Mouse (Mus musculus) embryonic facial prominence, embryonic 14.5 days (tissue): ENCODE results near the gene Sugp2. TPM values are rescaled to one million over a fixed set of nuclear protein-coding genes. Genes with fewer than 3 reads are reported as not detected.

Source experiments
- ATAC-seq: fragments of 200-750 bp; cut with Nextera tagmentation; 2 replicates; pipeline ENCODE4 v1.8.0; 2017; ENCODE audit warnings: low read depth, moderate number of reproducible peaks, moderate TSS enrichment
- DNase-seq: peaks from one replicate; pipeline ENCODE4 v3.0.0-alpha.2; 2015; ENCODE audit warnings: low spot score
- H3K27ac ChIP-seq: fragments of 300-500 bp; sonication (generic); replicated peaks from 2 replicates; pipeline ENCODE4 v1.5.1; 2014; ENCODE audit warnings: low read depth, mild to moderate bottlenecking, low read length, moderate library complexity
- H3K27me3 ChIP-seq: fragments of 300-500 bp; sonication (generic); replicated peaks from 2 replicates; pipeline ENCODE4 v1.6.1; 2014; ENCODE audit warnings: low read length; ENCODE audit not compliant: control insufficient read depth, insufficient read depth
- H3K36me3 ChIP-seq: fragments of 300-500 bp; sonication (generic); 2 replicates; pipeline ENCODE4 v1.6.1; 2014; ENCODE audit warnings: low read length, mixed read lengths; ENCODE audit not compliant: control insufficient read depth, insufficient read depth
- H3K4me1 ChIP-seq: fragments of 300-500 bp; sonication (generic); 2 replicates; pipeline ENCODE4 v1.6.1; 2014; ENCODE audit warnings: antibody characterized with exemption, low read length; ENCODE audit not compliant: control insufficient read depth, insufficient read depth
- H3K4me2 ChIP-seq: fragments of 300-500 bp; sonication (generic); 2 replicates; pipeline ENCODE4 v1.6.1; 2014; ENCODE audit warnings: low read depth, mild to moderate bottlenecking, low read length, moderate library complexity, mixed read lengths
- H3K4me3 ChIP-seq: fragments of 300-500 bp; sonication (generic); 2 replicates; pipeline ENCODE4 v1.5.1; 2014; ENCODE audit warnings: low read depth, mild to moderate bottlenecking, low read length
- H3K9ac ChIP-seq: fragments of 300-500 bp; sonication (generic); 2 replicates; pipeline ENCODE4 v1.6.1; 2014; ENCODE audit warnings: low read depth, mild to moderate bottlenecking, low read length, moderate library complexity, mixed read lengths
- H3K9me3 ChIP-seq: fragments of 300-500 bp; sonication (generic); 2 replicates; pipeline ENCODE4 v1.6.1; 2016; ENCODE audit warnings: low read length; ENCODE audit not compliant: control insufficient read depth
- WGBS: fragments of 180-500 bp; shearing (Covaris S2); extraction: QIAGEN DNeasy Blood & Tissue Kit; methylation state at CpG from one replicate; pipeline ENCODE4 v1.1.7; 2014; 5-methylcytosine and 5-hydroxymethylcytosine counted together
- polyA plus RNA-seq: library from polyadenylated mRNA; unstranded; fragments of >200 nt; fragmentation: Nextera tagmentation; extraction: Ambion mirVana; gene quantifications from 2 replicates; pipeline ENCODE4 v1.2.1, GENCODE M21; 2014

Sugp2 gene
- polyA plus RNA-seq, 1 experiment from 2014 or later = 27.1 TPM

GRCm38 (mm10) chr8:70204757-70205156, 29.3 kb upstream of the Sugp2 start:
- DNase-seq (no peak), ATAC-seq (no peak)
- no peak overlapping the region for H3K4me2 ChIP-seq
- no peaks in the 10 kb centered on the region for H3K9me3 ChIP-seq
- H3K4me1 ChIP-seq = no peaks in the 10 kb centered on the region
- no peak overlapping the region for H3K4me3 ChIP-seq
- H3K9ac ChIP-seq = no peak overlapping the region
- H3K27me3 ChIP-seq = no peaks in the 10 kb centered on the region
- no peak overlapping the region for H3K27ac ChIP-seq
- no peaks in the 10 kb centered on the region for H3K36me3 ChIP-seq
- WGBS = 60% methylated on average over 1 of the region's 1 CpGs

DNA sequence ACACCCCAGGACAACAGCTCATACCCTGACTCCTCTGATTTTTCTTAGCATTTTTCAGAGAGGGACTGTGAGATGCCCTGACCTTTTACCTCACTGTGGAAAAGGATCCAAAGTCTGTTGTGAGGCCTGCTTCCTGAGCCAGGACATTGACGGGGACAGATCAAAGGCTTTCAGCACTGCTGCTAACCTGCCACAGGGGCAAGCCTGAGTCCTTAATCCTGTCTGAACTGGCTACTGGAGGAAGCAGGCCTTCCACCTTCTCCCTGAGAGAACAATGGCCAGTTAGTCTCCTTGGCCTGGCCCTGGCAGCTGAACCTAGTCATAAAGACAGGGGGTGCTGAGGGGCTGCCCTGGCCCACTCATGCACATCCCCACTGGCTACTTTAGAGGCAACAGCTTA, 25.9 kb upstream of the Sugp2 start:
- no peak for ATAC-seq
- no peak overlapping the region for H3K9ac ChIP-seq
- 40% methylated on average over 1 of the region's 1 CpGs for WGBS

DNA sequence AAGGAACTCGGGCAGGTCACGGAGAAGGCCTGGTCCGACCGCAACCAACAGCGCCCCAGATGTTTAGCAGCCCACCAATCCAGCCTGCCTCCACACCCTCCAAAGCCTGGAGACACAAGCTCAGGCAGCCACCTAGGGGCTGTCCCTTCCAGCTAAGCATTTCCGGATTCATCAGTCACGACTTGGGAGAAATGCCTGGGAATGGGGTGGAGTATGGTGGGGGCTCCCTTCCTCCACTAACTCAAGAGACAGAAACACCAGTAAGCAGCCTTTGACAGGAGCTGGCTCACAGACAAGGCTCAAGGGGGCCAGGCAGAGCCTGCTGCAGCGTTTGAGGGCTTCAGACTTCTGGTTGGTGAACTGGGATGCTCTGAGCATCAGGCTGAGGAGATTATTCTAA, 23.5 kb upstream of the Sugp2 start:
- peak overlapping the region; percentile 4; the same call in 1 of the 2 replicates for H3K4me3 ChIP-seq
- WGBS = 6% methylated on average over 8 of the region's 8 CpGs
- H3K36me3 ChIP-seq = no peaks in the 10 kb centered on the region
- H3K9ac ChIP-seq = peak overlapping the region; percentile 45
- H3K27ac ChIP-seq = peak overlapping the region; percentile 36
- H3K27me3 ChIP-seq = peaks cover 6% of the 10 kb centered on the region; the same call in 1 of the 2 replicates
- ATAC-seq (no peak), DNase-seq (peak; percentile 64)
- H3K9me3 ChIP-seq = no peaks in the 10 kb centered on the region
- H3K4me1 ChIP-seq = peaks cover 13% of the 10 kb centered on the region; the same call in 1 of the 2 replicates
- H3K4me2 ChIP-seq = peak overlapping the region; percentile 95

More for the DNA sequence above, 25.9 kb upstream of the Sugp2 start:
- Histone ChIP-seq H3K27me3 (peaks cover 6% of the 10 kb centered on the region; the same call in 1 of the 2 replicates), H3K4me2 (no peak overlapping the region), H3K27ac (no peak overlapping the region), H3K36me3 (no peaks in the 10 kb centered on the region), H3K4me3 (no peak overlapping the region), H3K4me1 (peaks cover 13% of the 10 kb centered on the region; the same call in 1 of the 2 replicates), H3K9me3 (no peaks in the 10 kb centered on the region)
- DNase-seq = no peak

- DNase-seq = no peak
- no peak for ATAC-seq
- Histone ChIP-seq H3K9me3 (no peaks in the 10 kb centered on the region), H3K27ac (no peak overlapping the region), H3K9ac (peak overlapping the region; percentile 73), H3K4me3 (peak overlapping the region; percentile 78), H3K4me2 (peak overlapping the region; percentile 95), H3K27me3 (peaks cover 6% of the 10 kb centered on the region; the same call in 1 of the 2 replicates), H3K36me3 (no peaks in the 10 kb centered on the region), H3K4me1 (peaks cover 13% of the 10 kb centered on the region; the same call in 1 of the 2 replicates)
- WGBS = 56% methylated on average over 1 of the region's 1 CpGs
Measured at GRCm38 (mm10) chr8:70211275-70211674, 22.8 kb upstream of the Sugp2 start.

- Histone ChIP-seq H3K4me2 (peak overlapping the region; percentile 95), H3K9ac (peak overlapping the region; percentile 73), H3K27me3 (peaks cover 6% of the 10 kb centered on the region; the same call in 1 of the 2 replicates), H3K4me3 (peak overlapping the region; percentile 78), H3K27ac (no peak overlapping the region), H3K9me3 (no peaks in the 10 kb centered on the region), H3K4me1 (peaks cover 13% of the 10 kb centered on the region; the same call in 1 of the 2 replicates), H3K36me3 (no peaks in the 10 kb centered on the region)
- WGBS = 3% methylated on average over 26 of the region's 31 CpGs
- ATAC-seq = no peak
- no peak for DNase-seq
Measured at GRCm38 (mm10) chr8:70211726-70212111, 22.3 kb upstream of the Sugp2 start.

DNA sequence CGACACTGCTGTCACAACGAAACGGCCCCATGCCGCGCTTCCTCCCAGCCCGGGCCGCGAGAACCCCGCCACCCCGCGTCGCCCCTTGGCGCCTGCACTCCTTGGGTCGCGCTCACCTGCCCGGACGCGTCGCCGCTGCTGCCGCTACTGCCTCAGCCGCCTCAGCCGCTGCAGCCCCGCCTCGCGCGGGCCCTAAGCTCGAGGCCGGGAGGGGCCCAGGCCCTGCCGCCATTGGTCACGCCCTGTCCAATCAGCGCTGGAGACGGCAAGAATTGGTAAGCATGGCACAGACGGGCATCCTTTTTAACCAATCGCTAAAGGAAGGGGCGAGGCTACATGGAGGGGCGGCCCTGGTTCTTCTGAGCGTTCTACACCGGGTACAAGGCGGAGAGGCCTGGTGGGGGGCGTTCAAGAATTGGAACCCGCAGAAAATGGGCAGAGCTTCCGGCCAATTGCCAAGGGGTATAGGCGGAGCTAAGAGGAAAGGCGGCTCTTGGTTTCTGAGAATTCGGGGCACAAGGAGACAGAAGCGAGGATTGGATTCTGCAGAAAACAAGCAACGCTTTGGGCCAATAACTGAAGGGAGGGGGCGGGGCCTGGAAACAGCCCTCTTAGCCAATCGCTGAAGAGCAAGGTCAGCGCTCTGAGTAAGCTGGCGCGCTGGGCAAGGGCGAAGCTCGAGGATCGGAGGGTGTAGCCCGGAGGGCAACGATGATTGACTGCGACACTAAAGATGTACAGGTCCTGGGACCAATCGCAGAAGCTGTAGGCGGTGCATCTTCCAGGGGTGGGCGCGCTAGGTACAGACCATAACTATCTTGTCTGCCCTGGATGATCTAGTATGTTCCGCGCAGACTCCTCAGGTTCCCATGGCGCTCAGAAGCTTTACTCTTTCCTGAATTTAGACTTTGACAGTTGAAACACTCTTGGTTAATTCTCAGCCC, 21.6 kb upstream of the Sugp2 start, which contains the start of gene Slc25a42:
Gene Slc25a42 (minus strand): TSS at position 194 of the 944 bp plus-strand sequence.
- DNase-seq (peak; percentile 100), ATAC-seq (peak; percentile 98)
- no peaks in the 10 kb centered on the region for H3K36me3 ChIP-seq
- peak within 1 kb of the TSS; percentile 78 for H3K4me3 ChIP-seq
- peaks cover 13% of the 10 kb centered on the region; the same call in 1 of the 2 replicates for H3K4me1 ChIP-seq
- no peak within 1 kb of the TSS; the same call in 1 of the 2 replicates for H3K27ac ChIP-seq
- peak within 1 kb of the TSS; percentile 73 for H3K9ac ChIP-seq
- H3K4me2 ChIP-seq = peak within 1 kb of the TSS; percentile 95
- H3K27me3 ChIP-seq = peaks cover 6% of the 10 kb centered on the region; the same call in 1 of the 2 replicates
- H3K9me3 ChIP-seq = no peaks in the 10 kb centered on the region
- WGBS = under 1% methylated on average over 35 of the region's 66 CpGs

DNA sequence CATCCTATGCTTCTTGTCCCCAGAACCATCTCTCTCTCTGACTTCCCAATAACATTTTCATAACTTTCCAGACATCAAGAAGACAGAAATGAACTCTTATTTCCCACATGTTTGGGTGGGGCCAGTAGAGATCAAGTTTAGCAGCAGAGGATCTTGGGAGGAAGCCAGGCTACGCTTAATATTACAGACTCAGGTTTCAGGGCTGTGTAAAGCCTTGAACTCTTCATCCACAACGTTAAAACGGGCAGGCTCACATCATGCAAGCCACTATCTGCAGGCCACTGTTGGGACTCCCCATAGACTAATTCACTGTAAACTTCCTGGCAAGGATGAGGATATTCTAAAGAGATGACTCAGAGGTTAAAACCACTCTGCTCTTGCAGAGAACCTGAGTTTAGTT, 19.6 kb upstream of the Sugp2 start:
- DNase-seq (no peak), ATAC-seq (no peak)
- Histone ChIP-seq H3K9me3 (no peaks in the 10 kb centered on the region), H3K4me3 (no peak overlapping the region), H3K4me2 (no peak overlapping the region), H3K4me1 (peaks cover 13% of the 10 kb centered on the region; the same call in 1 of the 2 replicates), H3K27me3 (peaks cover 6% of the 10 kb centered on the region; the same call in 1 of the 2 replicates), H3K36me3 (no peaks in the 10 kb centered on the region), H3K9ac (no peak overlapping the region), H3K27ac (no peak overlapping the region)
- 54% methylated on average over 3 of the region's 3 CpGs for WGBS

- Histone ChIP-seq H3K4me3 (no peak overlapping the region), H3K9ac (no peak overlapping the region), H3K36me3 (no peaks in the 10 kb centered on the region), H3K9me3 (no peaks in the 10 kb centered on the region), H3K4me2 (no peak overlapping the region), H3K4me1 (peaks cover 13% of the 10 kb centered on the region; the same call in 1 of the 2 replicates), H3K27ac (no peak overlapping the region), H3K27me3 (peaks cover 6% of the 10 kb centered on the region; the same call in 1 of the 2 replicates)
- ATAC-seq = no peak
- 73% methylated on average over 5 of the region's 5 CpGs for WGBS
- DNase-seq = no peak
Measured at GRCm38 (mm10) chr8:70215092-70215491, 18.9 kb upstream of the Sugp2 start.
